Mouse (Mus musculus) CD4-positive helper T cell, adult 2 months (primary cell): ENCODE measurements around the gene Rps15.

Experiments
- DNase-seq: peaks from one replicate; pipeline ENCODE4 v3.0.0-alpha.2; 2012; ENCODE audit warnings: low read depth, missing footprints, low spot score

The Rps15 gene

GRCm38 (mm10) chr10:80260642-80261584 lies 31.3 kb upstream of the Rps15 start, which contains the start of the genes Gamt and Dazap1:
TSS of gene Gamt (minus strand) at chr10:80261012.
TSS of gene Dazap1 (plus strand) at chr10:80261486.
- peak; percentile 94 for DNase-seq

- peak; percentile 83 for DNase-seq
Observed at GRCm38 (mm10) chr10:80261585-80261968, 30.7 kb upstream of the Rps15 start.

- DNase-seq: no peak
Observed at GRCm38 (mm10) chr10:80262169-80262568, 30.1 kb upstream of the Rps15 start.

- DNase-seq: no peak
Observed at GRCm38 (mm10) chr10:80262776-80263365, 29.4 kb upstream of the Rps15 start.

GRCm38 (mm10) chr10:80264341-80265148 lies 27.7 kb upstream of the Rps15 start:
- DNase-seq: peak; percentile 99

GRCm38 (mm10) chr10:80265149-80265486 lies 27.1 kb upstream of the Rps15 start:
- DNase-seq: no peak

- DNase-seq: no peak
Observed at GRCm38 (mm10) chr10:80270099-80270498, 22.2 kb upstream of the Rps15 start.

- no peak for DNase-seq
Observed at GRCm38 (mm10) chr10:80270734-80271181, 21.5 kb upstream of the Rps15 start.

GRCm38 (mm10) chr10:80271186-80271843 lies 20.9 kb upstream of the Rps15 start:
- peak; percentile 34 for DNase-seq

- DNase-seq: no peak
Observed at GRCm38 (mm10) chr10:80271870-80272585, 20.2 kb upstream of the Rps15 start.

GRCm38 (mm10) chr10:80273847-80274246 lies 18.4 kb upstream of the Rps15 start:
- DNase-seq: no peak

- no peak for DNase-seq
Observed at GRCm38 (mm10) chr10:80276238-80276637, 16.0 kb upstream of the Rps15 start.

GRCm38 (mm10) chr10:80278390-80278789 lies 13.9 kb upstream of the Rps15 start:
- DNase-seq: no peak

- no peak for DNase-seq
Observed at GRCm38 (mm10) chr10:80279273-80279672, 13.0 kb upstream of the Rps15 start.

- DNase-seq: no peak
Observed at GRCm38 (mm10) chr10:80281304-80281703, 10.9 kb upstream of the Rps15 start.

GRCm38 (mm10) chr10:80281921-80282371 lies 10.3 kb upstream of the Rps15 start:
- DNase-seq: no peak

GRCm38 (mm10) chr10:80282481-80283441 lies 9.5 kb upstream of the Rps15 start:
- DNase-seq: no peak

GRCm38 (mm10) chr10:80285222-80286070 lies 6.8 kb upstream of the Rps15 start:
- no peak for DNase-seq

- DNase-seq: no peak
Observed at GRCm38 (mm10) chr10:80288097-80288496, 4.2 kb upstream of the Rps15 start.
